Comparison of ENCODE assay signal across 9 mouse cellular contexts in genomic region chr7:19627721-19628120, GRCm38 (mm10). TPM values are rescaled to one million over a fixed set of nuclear protein-coding genes. Genes with fewer than 3 reads are reported as not detected.
DNase-seq lines count a peak whose midpoint lies in the region; ATAC-seq and TF ChIP-seq lines count a peak whose summit lies in the region.
"Had no signal": no experiment of that assay in that cellular context is flagged by ENCODE, and none has a peak within 500 bp of the region (broad histone marks: within the 10 kb centered on the region; RNA-seq: fewer than 3 reads in every experiment).

No protein-coding gene starts in this region.

- 58% methylated on average over 3 of the region's 3 CpGs for WGBS in liver, embryonic 11.5 days
- 56% methylated on average over 3 of the region's 3 CpGs for WGBS in embryonic facial prominence, embryonic 14.5 days
- WGBS in hindbrain, postnatal 0 days = 72% methylated on average over 3 of the region's 3 CpGs

- H3K4me3 ChIP-seq in liver, embryonic 11.5 days (ENCODE audit: low read depth, low read length) = peak overlapping the region; percentile 79
- peak overlapping the region; percentile 81 for H3K4me3 ChIP-seq in embryonic facial prominence, embryonic 14.5 days (ENCODE audit: low read depth, low read length)
- H3K4me3 ChIP-seq in hindbrain, postnatal 0 days (ENCODE audit: low read length) = peak overlapping the region; percentile 71
- peak overlapping the region; percentile 42 for H3K4me3 ChIP-seq in myocyte

- no peak for TF ChIP-seq CTCF in hindbrain, postnatal 0 days (IDR thresholded peaks at IDR 0.05; ENCODE audit: low read depth)

- H3ac ChIP-seq in myocyte (ENCODE audit: control insufficient read depth, insufficient read length) = no peak overlapping the region

- H3K79me2 ChIP-seq in myocyte (ENCODE audit: control insufficient read depth, insufficient read depth) = no peaks in the 10 kb centered on the region

- TF ChIP-seq POLR2A in myocyte (IDR thresholded peaks at IDR 0.05; ENCODE audit: insufficient read length, low read depth) = no peak

- no peaks in the 10 kb centered on the region for H3K9me3 ChIP-seq in liver, embryonic 11.5 days (ENCODE audit: control insufficient read depth, low read length)
- H3K9me3 ChIP-seq in embryonic facial prominence, embryonic 14.5 days (ENCODE audit: control insufficient read depth, low read length) = no peaks in the 10 kb centered on the region
- no peaks in the 10 kb centered on the region for H3K9me3 ChIP-seq in hindbrain, postnatal 0 days (ENCODE audit: low read length)

- no peak overlapping the region for H3K9ac ChIP-seq in liver, embryonic 11.5 days (ENCODE audit: low read depth, low read length)
- 0 out of 2 replicates have a peak overlapping the region, but pooled peaks have one; percentile 30 for H3K9ac ChIP-seq in embryonic facial prominence, embryonic 14.5 days (ENCODE audit: low read depth, low read length)
- H3K9ac ChIP-seq in hindbrain, postnatal 0 days (replicated peaks; ENCODE audit: low read length) = no peak overlapping the region

- H3K27ac ChIP-seq in liver, embryonic 11.5 days (ENCODE audit: low read depth, low read length) = no peak overlapping the region; the same call in 1 of the 2 replicates
- peak overlapping the region; percentile 80 for H3K27ac ChIP-seq in embryonic facial prominence, embryonic 14.5 days (replicated peaks; ENCODE audit: low read depth, low read length)
- no peak overlapping the region for H3K27ac ChIP-seq in hindbrain, postnatal 0 days

- H3K4me2 ChIP-seq in liver, embryonic 11.5 days = peak overlapping the region; percentile 99
- peak overlapping the region; percentile 91 for H3K4me2 ChIP-seq in embryonic facial prominence, embryonic 14.5 days (ENCODE audit: low read depth, low read length)
- H3K4me2 ChIP-seq in hindbrain, postnatal 0 days (ENCODE audit: low read depth, low read length) = peak overlapping the region; percentile 87
- peak overlapping the region; percentile 73 for H3K4me2 ChIP-seq in myocyte (ENCODE audit: low read depth)

- no peaks in the 10 kb centered on the region for H3K36me3 ChIP-seq in liver, embryonic 11.5 days (ENCODE audit: control insufficient read depth, insufficient read depth, low read length)
- H3K36me3 ChIP-seq in embryonic facial prominence, embryonic 14.5 days (ENCODE audit: control insufficient read depth, insufficient read depth, low read length) = peaks cover 9% of the 10 kb centered on the region
- H3K36me3 ChIP-seq in hindbrain, postnatal 0 days (ENCODE audit: insufficient read depth, low read length) = peaks cover 8% of the 10 kb centered on the region; the same call in 1 of the 2 replicates
- no peaks in the 10 kb centered on the region for H3K36me3 ChIP-seq in myocyte (ENCODE audit: control insufficient read depth, insufficient read depth)

- peaks cover 11% of the 10 kb centered on the region for H3K4me1 ChIP-seq in liver, embryonic 11.5 days (replicated peaks; ENCODE audit: control insufficient read depth, insufficient read depth, low read length)
- peaks cover 4% of the 10 kb centered on the region; the same call in 1 of the 2 replicates for H3K4me1 ChIP-seq in embryonic facial prominence, embryonic 14.5 days (ENCODE audit: control insufficient read depth, insufficient read depth, low read length)
- no peaks in the 10 kb centered on the region for H3K4me1 ChIP-seq in hindbrain, postnatal 0 days (ENCODE audit: insufficient read depth, low read length)

- no peak for ATAC-seq in liver, embryonic 11.5 days (replicated peaks; ENCODE audit: low FRiP score)
- ATAC-seq in embryonic facial prominence, embryonic 14.5 days (ENCODE audit: low read depth) = no peak
- no peak for ATAC-seq in hindbrain, postnatal 0 days
- no peak for ATAC-seq in megakaryocyte-erythroid progenitor cell, adult 5-6 weeks (replicated peaks; ENCODE audit: low FRiP score, low TSS enrichment, poor library complexity, severe bottlenecking)

- no peaks in the 10 kb centered on the region; the same call in 1 of the 2 replicates for H3K27me3 ChIP-seq in liver, embryonic 11.5 days (replicated peaks; ENCODE audit: control insufficient read depth, insufficient read depth, low read length)
- H3K27me3 ChIP-seq in embryonic facial prominence, embryonic 14.5 days (replicated peaks; ENCODE audit: control insufficient read depth, insufficient read depth, low read length) = no peaks in the 10 kb centered on the region
- H3K27me3 ChIP-seq in hindbrain, postnatal 0 days (ENCODE audit: insufficient read depth, low read length) = no peaks in the 10 kb centered on the region
- H3K27me3 ChIP-seq in myocyte (ENCODE audit: control insufficient read depth, insufficient read depth, insufficient read length) = no peaks in the 10 kb centered on the region

- no peak for DNase-seq in liver, embryonic 11.5 days (ENCODE audit: low spot score)
- DNase-seq in liver = no peak
- DNase-seq in embryonic facial prominence, embryonic 14.5 days (ENCODE audit: low spot score) = no peak
- no peak for DNase-seq in hindbrain, postnatal 0 days (ENCODE audit: low spot score)
- DNase-seq in ovary, adult 18-20 months (ENCODE audit: low spot score) = no peak
- no peak for DNase-seq in right cerebral cortex, postnatal 25 days
- DNase-seq: kidney, adult 18-20 months had no signal

TF ChIP-seq in myocyte, 11 proteins besides CTCF, POLR2A, EP300 and RAD21:
- TF ChIP-seq MAX (IDR thresholded peaks at IDR 0.05; ENCODE audit: low read depth) (no peak), MYOD1 (IDR thresholded peaks at IDR 0.05; ENCODE audit: control insufficient read depth in 1 of 3, insufficient read length in 2 of 3, low read depth in 2 of 3) (no peak), SRF (IDR thresholded peaks at IDR 0.05; ENCODE audit: control insufficient read depth, insufficient read length, low read depth) (no peak), TCF3 (IDR thresholded peaks at IDR 0.05; ENCODE audit: insufficient read length, low read depth) (no peak)
TF ChIP-seq in myocyte: peak in this region for 0.

RNA-seq across cellular contexts. Expression of gene Relb, which starts 1.5 kb away (rescaled TPM):
- polyA plus RNA-seq in liver, embryonic 11.5 days (2014; fragmentation: Nextera tagmentation; extraction: Ambion mirVana) = 2.0 and 2.3 TPM in 2 replicates
- polyA plus RNA-seq in embryonic facial prominence, embryonic 14.5 days (2014; fragmentation: Nextera tagmentation; extraction: Ambion mirVana) = 9.9 and 11.5 TPM in 2 replicates
- total RNA-seq in hindbrain, postnatal 0 days (2014; rRNA removed) = 9.2 and 10.2 TPM in 2 replicates
- polyA plus RNA-seq in hindbrain, postnatal 0 days (2015; fragmentation: Nextera tagmentation; extraction: Ambion mirVana) = 6.5 and 6.9 TPM in 2 replicates
- polyA plus RNA-seq in myocyte (2012; fragmentation: generic; extraction: Trizol) = 25.7 TPM
- 3.8 TPM in 1 of 2 replicates, not detected in the other for total RNA-seq in megakaryocyte-erythroid progenitor cell, adult 5-6 weeks (2014; fragmentation: Nextera tagmentation)
- total RNA-seq in megakaryocyte-erythroid progenitor cell, adult 5-6 weeks (2017) = 0.47 and 0.69 TPM in 2 replicates

RNA-seq across cellular contexts. Expression of gene Clasrp, which starts 23.4 kb away (rescaled TPM):
- polyA plus RNA-seq in liver, embryonic 11.5 days (2014; fragmentation: Nextera tagmentation; extraction: Ambion mirVana) = 33.4 and 45.5 TPM in 2 replicates
- polyA plus RNA-seq in embryonic facial prominence, embryonic 14.5 days (2014; fragmentation: Nextera tagmentation; extraction: Ambion mirVana) = 36.0 and 47.5 TPM in 2 replicates
- 67.0 and 90.9 TPM in 2 replicates for total RNA-seq in hindbrain, postnatal 0 days (2014; rRNA removed)
- 70.3 and 77.5 TPM in 2 replicates for polyA plus RNA-seq in hindbrain, postnatal 0 days (2015; fragmentation: Nextera tagmentation; extraction: Ambion mirVana)
- polyA plus RNA-seq in myocyte (2012; fragmentation: generic; extraction: Trizol) = 14.8 TPM
- 44.9 and 53.1 TPM in 2 replicates for total RNA-seq in megakaryocyte-erythroid progenitor cell, adult 5-6 weeks (2014; fragmentation: Nextera tagmentation)
- total RNA-seq in megakaryocyte-erythroid progenitor cell, adult 5-6 weeks (2017) = 33.9 and 48.3 TPM in 2 replicates

RNA-seq across cellular contexts. Expression of gene Clptm1, which starts 37.1 kb away (rescaled TPM):
- polyA plus RNA-seq in liver, embryonic 11.5 days (2014; fragmentation: Nextera tagmentation; extraction: Ambion mirVana) = 89.9 and 94.9 TPM in 2 replicates
- polyA plus RNA-seq in embryonic facial prominence, embryonic 14.5 days (2014; fragmentation: Nextera tagmentation; extraction: Ambion mirVana) = 77.9 and 87.9 TPM in 2 replicates
- total RNA-seq in hindbrain, postnatal 0 days (2014; rRNA removed) = 178 and 187 TPM in 2 replicates
- 135 and 142 TPM in 2 replicates for polyA plus RNA-seq in hindbrain, postnatal 0 days (2015; fragmentation: Nextera tagmentation; extraction: Ambion mirVana)
- 126 TPM for polyA plus RNA-seq in myocyte (2012; fragmentation: generic; extraction: Trizol)
- total RNA-seq in megakaryocyte-erythroid progenitor cell, adult 5-6 weeks (2014; fragmentation: Nextera tagmentation) = 45.9 and 70.1 TPM in 2 replicates
- total RNA-seq in megakaryocyte-erythroid progenitor cell, adult 5-6 weeks (2017) = 31.1 and 37.3 TPM in 2 replicates

RNA-seq across cellular contexts. Expression of gene Apoc2, which starts 50.0 kb away (rescaled TPM):
- 235 and 244 TPM in 2 replicates for polyA plus RNA-seq in liver, embryonic 11.5 days (2014; fragmentation: Nextera tagmentation; extraction: Ambion mirVana)
- polyA plus RNA-seq in embryonic facial prominence, embryonic 14.5 days (2014; fragmentation: Nextera tagmentation; extraction: Ambion mirVana) = 0.78 and 0.80 TPM in 2 replicates
- not detected in 2 replicates for total RNA-seq in hindbrain, postnatal 0 days (2014; rRNA removed)
- 0.38 TPM in 1 of 2 replicates, not detected in the other for polyA plus RNA-seq in hindbrain, postnatal 0 days (2015; fragmentation: Nextera tagmentation; extraction: Ambion mirVana)
- not detected for polyA plus RNA-seq in myocyte (2012; fragmentation: generic; extraction: Trizol)
- not detected in 2 replicates for total RNA-seq in megakaryocyte-erythroid progenitor cell, adult 5-6 weeks (2014; fragmentation: Nextera tagmentation)
- not detected in 2 replicates for total RNA-seq in megakaryocyte-erythroid progenitor cell, adult 5-6 weeks (2017)

RNA-seq across cellular contexts. Expression of gene Gemin7, which starts 50.3 kb away (rescaled TPM):
- polyA plus RNA-seq in liver, embryonic 11.5 days (2014; fragmentation: Nextera tagmentation; extraction: Ambion mirVana) = 133 and 142 TPM in 2 replicates
- 142 and 151 TPM in 2 replicates for polyA plus RNA-seq in embryonic facial prominence, embryonic 14.5 days (2014; fragmentation: Nextera tagmentation; extraction: Ambion mirVana)
- total RNA-seq in hindbrain, postnatal 0 days (2014; rRNA removed) = 60.0 and 61.7 TPM in 2 replicates
- polyA plus RNA-seq in hindbrain, postnatal 0 days (2015; fragmentation: Nextera tagmentation; extraction: Ambion mirVana) = 153 and 162 TPM in 2 replicates
- polyA plus RNA-seq in myocyte (2012; fragmentation: generic; extraction: Trizol) = 89.8 TPM
- 60.3 and 70.0 TPM in 2 replicates for total RNA-seq in megakaryocyte-erythroid progenitor cell, adult 5-6 weeks (2014; fragmentation: Nextera tagmentation)
- 24.1 and 25.1 TPM in 2 replicates for total RNA-seq in megakaryocyte-erythroid progenitor cell, adult 5-6 weeks (2017)
